Mouse (Mus musculus) megakaryocyte, embryonic 14.5 days (primary cell): ENCODE results near the gene Steap2.

ENCODE experiments used
- FLI1 ChIP-seq: IDR thresholded peaks from 2 replicates; pipeline ENCODE4 v1.6.1; 2012; ENCODE audit warnings: low read length, inconsistent platforms, mixed read lengths
- GATA1 ChIP-seq: IDR thresholded peaks from 3 replicates; pipeline ENCODE4 v1.6.1; 2012; ENCODE audit warnings: mixed read lengths, low read length, inconsistent platforms, borderline replicate concordance

GRCm38 (mm10) chr5:5663655-5664370 lies 30.6 kb downstream of the Steap2 start, which contains the start of gene Cfap69:
- TF ChIP-seq GATA1 (no peak), FLI1 (no peak)
